Mouse (Mus musculus) erythroblast, adult 5-6 weeks (primary cell): Measurements from ENCODE around the gene Ctnnd2. TPM values are rescaled to one million over a fixed set of nuclear protein-coding genes. Genes with fewer than 3 reads are reported as not detected.
"Not testable (repeated sequence)": the region's sequence is repeated elsewhere in the genome, so short reads cannot be mapped to it uniquely, and the experiment has no call there.

Experiments used
- ATAC-seq: replicated peaks from 2 replicates; pipeline ENCODE4 v1.8.0; 2016; ENCODE audit warnings: moderate number of reproducible peaks, mild to moderate bottlenecking, moderate TSS enrichment, inconsistent platforms; ENCODE audit not compliant: poor library complexity, low FRiP score, severe bottlenecking
- total RNA-seq, 2 experiments: library from RNA; stranded (forward) in 1 of 2; stranded (reverse) in 1 of 2; fragments of 150-400 nt in 1 of 2; fragments of 200-764, 138-1000 nt in 1 of 2; gene quantifications; 2 replicates each; pipeline versions ENCODE4 v1.2.3 to v1.2.4; 2015 to 2017; ENCODE audit warnings: low replicate concordance in 2 of 2

Ctnnd2 gene
- total RNA-seq (2015; ENCODE audit: low replicate concordance) (1.7 TPM in 1 of 2 replicates, not detected in the other), total RNA-seq (2017; ENCODE audit: low replicate concordance) (not detected in 2 replicates)

DNA sequence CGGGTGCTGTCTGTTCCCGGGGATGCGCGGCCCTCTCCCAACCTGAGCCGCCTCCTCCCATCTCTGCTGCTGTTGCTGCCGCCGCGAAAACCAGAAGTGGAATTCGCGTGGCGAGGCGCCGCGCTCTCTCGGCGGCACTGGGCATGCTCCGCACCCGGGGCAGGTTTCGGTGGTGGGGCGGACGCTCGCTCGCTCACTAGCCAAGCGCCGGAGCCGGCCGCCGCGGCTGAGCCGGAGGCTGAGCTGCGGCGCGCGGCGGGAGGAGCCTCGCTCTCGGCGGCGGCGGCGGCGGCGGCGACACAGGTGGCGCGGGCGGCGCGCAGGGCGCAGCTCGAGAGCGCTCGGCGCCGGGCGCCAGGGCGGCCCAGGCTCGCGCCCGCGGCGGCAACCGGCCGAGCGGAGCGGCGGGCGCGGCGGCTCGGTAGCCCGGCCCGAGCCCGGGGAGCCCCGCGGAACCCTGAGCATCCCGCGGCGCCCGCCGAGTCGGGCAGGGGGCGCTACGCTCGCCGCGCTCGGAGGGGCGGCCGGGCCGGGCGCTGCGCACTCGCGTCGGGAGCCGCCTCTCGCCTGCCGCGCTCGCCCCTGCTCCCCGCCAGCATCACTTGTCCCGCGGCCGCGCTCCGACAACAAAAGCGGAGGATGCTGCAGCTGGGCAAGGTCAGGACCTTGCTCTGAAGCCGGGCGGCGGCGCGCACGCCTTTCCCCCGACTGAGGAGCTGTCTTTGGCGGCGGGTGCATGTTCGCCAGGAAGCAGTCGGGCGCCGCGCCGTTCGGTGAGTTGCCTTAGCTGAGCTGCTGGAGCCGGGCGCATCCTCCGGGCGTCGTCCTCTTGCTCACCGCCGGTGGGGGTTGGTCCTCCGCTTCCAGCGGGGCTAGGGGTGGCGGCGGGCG is at the start of gene Ctnnd2:
TSS of gene Ctnnd2 (plus strand) at position 203 of the 891 bp plus-strand sequence.
- no peak for ATAC-seq

DNA sequence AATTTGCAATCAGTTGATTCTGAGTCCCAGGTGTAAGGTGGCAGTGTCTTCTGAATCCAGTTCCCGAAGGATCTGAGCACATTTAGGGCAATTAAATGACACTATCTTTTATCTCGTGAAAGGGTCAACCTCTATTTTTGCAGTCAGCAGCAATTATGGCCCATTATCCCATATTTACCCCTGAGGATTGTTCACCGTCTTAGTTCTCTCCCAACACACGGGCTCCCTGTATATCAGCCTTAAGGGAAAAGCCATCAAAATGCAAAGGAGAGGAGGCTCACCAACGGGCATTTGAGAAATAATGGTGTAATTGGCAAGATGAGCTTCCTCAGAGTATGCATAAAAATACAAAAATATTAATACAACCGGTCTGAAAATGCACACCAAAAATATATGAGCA is 41.7 kb upstream of the Ctnnd2 start:
- ATAC-seq: no peak

DNA sequence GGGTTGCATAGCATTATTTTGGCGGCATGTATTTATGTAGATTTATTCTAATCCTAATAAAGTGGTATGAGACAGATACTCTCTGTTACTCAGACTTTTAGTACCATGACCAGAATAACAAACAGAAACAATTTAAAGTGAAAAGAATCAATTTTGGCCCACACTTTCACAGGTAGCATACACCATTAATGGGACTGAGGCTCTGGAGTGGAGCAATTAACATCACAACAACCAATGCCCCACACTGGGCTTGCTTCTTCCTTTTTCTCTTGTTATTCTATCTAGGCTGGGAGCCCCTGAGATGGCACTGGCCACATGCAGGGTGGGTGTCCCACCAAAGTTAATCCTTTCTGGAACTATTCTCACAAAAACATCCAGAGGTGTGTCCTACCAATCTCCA is 32.8 kb upstream of the Ctnnd2 start:
- not testable (repeated sequence) for ATAC-seq

DNA sequence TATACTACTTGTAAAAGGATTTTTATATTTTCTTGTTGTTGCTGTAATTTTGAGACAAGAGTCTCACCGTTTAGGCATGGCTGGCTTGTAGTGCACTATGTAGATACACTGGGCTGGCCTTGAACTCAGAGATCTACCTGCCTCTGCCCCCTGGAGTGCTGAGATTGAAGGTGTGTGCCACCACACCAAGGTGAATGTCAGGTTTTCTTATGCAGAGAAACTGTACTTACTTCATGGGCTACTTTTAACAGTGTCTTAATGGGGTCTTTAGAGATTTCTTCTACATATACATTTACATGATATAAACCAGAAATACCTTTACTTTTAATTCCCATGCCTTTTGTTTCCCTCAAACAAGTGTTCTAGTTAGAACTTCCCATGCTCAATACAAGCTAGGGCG is 27.0 kb upstream of the Ctnnd2 start:
- ATAC-seq: no peak

DNA sequence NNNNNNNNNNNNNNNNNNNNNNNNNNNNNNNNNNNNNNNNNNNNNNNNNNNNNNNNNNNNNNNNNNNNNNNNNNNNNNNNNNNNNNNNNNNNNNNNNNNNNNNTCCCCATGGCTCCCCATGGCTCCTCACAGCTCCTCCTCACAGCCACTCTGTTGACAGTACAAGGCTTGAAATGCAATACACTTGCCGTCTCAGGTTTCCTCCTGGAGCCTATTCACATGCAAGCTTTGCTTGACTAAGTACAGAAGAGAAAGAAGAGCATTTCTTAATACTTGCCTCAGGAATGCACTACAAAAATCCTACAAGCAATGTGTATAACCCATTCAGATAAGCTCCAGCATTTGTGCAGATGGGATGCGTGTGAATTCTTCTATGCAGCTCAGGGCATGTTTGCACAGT is 20.2 kb upstream of the Ctnnd2 start:
- ATAC-seq: no peak

DNA sequence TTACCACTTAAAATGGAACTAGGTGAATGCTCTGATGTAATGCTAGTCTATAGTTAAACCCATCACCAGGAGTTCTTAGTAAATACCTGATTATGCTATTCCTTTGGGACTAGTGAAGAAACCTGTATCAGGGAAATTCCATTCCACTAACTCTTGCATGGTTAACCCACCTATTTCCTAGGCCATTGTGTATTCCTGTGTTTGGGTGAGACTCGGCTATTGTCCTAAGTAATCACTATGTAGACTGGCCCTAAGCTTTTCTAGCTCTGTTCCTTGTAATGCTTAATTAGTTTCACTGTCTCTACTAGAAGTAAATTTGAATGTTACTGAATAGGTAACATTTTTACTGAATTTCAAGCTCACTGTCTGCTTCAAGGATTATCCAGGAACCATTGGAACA is 14.4 kb upstream of the Ctnnd2 start:
- no peak for ATAC-seq

DNA sequence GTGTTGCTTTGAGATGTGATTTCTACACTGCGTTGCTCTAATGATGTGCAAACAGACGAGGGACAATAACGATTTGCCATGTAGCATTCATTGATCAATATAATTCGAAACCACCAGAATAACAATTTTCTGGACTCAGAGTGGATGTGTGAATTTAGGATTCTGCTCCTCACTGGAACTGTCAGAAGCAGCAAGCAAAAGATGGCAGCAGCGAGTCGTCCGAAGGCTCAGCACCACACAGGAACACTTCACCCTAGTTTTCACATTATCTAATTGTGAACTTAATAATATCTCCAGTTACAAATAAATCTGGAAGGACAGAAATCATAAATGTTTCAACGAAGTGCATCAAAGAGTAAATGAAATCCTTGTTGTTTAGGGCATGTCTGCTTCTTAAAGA is 2.4 kb upstream of the Ctnnd2 start:
- ATAC-seq: no peak

DNA sequence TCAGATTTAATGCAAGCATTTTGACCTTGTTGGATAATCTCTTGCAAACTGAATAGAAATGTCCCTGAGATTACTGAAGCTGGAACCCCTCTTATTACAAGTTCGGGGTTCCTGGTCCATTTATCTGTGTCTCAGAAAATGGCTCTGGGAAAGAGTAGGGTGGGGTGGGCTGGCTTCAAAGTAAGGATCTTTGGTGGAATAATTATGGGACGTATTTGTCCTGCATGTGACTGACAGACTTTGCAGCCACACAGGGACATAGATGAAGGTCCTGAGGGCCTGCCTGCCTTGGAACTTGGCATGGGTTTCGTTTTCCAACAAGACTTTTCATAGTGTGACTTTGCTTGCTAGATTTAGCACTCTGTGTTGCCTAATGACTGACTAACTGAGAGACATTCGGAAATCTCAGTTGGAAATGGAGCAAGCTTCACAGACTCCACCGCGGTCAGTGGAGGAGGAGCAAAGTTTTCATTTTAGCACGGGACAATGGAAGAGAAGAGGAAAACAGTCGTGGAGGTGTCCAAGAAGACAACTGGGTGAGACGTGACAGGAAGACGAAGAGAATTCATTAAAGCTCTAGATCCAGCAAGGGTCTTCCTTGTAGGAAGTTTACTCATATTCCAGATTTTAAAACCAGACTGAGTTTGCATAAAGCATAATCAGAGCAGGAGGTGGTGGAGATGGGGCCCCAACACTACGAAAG is 749 bp upstream of the Ctnnd2 start:
- ATAC-seq: no peak

DNA sequence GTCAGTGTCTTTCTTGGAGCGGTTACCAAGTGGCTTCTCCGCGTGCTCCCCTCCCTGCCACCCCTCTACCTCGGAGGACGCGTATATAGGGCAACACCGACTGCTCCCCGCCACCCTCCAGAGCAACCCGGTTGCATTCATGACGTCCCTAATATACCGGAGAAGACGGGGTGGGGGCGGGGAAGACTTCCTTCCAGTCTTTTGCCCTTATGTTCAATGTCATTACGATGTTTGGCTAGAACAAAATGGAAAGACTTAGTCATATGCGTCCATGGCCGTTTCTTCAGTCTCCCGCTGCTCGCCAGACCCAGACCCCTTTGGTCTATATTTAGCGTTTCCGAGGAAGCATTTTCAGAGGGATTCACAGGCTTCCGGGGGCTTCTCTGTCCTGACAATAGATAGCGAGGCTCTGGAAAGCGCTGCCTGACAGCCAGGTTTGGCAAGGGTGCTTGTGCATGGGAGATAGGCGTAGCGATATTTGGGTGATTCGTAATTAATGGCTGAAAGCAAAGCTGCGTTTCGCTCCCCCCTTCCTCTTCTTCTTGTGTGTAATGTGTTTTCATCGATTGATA is 1.1 kb downstream of the Ctnnd2 start:
- no peak for ATAC-seq

DNA sequence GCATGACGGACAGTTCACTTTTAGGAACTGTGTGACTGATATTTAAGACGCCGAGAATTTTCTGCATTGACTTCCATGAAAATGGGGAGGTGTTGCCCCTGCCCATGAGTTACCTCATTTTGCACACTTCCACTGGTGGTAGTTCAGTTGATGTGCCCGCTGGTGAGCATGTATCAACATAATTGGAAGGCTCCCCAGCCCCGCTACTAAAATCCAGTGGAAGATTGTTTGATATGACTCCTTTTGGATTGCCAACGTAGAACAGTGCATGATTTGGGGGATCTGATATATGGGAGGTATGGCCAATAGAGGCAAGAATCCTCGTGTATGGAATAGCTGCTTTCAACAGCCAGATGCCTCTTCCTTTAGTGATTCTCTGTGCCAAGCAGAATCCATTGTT is 1.9 kb downstream of the Ctnnd2 start:
- ATAC-seq: no peak

DNA sequence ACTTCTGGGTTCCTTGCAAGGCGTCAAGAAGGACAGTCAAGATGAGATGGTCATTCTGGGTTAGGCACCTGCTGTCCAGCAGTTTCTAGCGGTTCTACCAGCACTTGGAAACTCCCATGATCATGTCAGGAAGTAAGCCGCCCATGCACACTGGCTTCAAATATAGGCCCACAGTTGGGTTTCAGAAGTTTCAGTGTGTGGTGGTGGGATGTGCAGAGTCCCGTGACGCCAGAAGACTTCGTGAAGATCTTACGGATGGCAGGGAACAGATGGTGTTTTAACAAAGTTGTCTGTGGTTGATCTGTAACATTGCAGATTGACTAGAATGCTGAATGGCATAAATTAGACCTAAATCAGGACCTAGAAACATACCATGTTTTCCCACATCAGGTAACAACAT is 11.6 kb downstream of the Ctnnd2 start:
- no peak for ATAC-seq

DNA sequence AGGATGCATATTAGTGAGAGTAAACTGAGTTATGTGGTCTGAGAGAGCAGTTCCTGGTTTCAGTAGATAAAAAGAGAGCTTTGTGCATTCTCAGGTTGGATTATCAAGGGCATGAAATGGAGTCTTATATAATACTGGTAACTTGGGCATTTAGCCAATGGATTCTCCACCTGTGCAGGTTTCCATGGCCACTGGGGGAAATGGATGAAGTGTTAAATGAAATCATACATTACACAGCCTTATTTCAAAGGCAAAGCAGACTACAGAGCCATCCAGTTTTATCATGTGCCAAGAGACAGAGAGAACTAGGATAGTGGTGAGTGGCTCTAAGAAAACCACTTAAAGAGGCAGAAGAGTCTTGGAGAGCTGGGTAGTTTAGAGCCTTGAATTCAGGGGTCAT is 18.5 kb downstream of the Ctnnd2 start:
- no peak for ATAC-seq

DNA sequence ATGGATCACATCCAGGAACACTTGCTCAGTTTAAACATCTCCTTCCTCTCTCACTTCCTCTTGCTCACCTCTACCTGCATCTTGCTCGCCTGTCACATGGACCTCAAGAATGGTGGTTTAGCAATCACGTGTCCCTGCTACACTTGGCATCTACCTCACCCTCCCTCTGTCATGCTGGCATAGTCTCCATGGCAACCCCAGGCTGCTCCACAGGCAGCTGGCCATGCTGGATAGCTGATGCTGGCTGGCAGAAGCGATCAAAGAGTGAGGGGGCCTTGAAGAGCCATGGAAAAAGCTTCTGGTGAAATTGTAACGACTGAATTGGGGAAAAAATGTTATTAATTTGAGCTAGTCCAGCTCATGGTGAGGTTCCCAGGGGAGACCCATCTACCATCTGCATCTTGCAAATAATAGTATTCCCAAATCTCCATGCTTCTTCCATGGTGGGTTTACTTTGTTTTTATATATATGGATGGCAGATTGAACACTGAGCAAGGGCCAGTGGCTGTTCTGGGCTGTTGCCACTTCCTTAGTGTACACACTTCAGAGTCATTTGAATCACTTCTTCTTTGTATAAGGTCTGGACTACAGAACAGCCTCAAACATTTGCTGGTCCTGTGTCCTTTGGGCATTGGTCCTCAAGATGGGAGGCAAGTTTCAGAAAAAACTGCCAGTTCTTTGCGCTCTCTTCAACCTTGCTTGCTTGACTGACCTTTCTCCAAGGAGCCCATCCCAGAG is 19.7 kb downstream of the Ctnnd2 start:
- no peak for ATAC-seq

DNA sequence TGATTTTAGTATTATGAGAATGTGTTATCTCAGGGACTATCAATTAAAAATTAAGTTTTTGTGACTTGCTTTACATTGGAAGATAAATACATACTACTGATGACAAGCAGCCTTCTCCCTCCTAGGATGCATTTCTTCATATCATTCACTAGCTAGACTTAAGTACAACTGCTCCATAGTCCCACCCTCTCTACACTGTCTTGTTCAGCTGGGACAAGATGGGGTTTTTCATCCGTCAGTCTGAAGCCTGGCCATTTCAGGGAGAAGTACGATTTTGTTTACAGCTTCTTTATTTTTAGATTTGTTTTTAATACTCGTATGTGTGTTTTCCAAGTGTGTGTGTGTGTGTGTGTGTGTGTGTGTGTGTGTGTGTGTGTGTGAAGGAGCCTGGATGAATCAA is 26.0 kb downstream of the Ctnnd2 start:
- ATAC-seq: no peak

DNA sequence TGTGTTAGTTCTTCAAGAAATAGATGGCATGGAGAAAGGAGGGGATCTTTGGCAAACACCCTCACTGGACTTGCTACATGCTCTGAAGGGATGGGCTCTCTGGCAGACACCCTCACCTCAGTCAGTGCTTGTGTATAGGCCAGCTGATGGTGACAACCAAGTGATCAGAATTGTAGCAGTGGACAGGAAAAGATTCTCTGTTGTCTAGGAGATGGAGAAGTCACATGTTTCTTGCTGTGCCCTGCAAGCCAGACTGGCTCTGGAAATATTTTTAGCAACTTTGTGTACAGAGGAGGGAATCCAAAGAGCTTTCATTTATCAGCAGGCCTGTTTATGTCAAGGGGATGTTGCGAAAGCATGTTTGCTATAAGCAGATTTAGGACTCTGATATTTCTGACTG is 27.4 kb downstream of the Ctnnd2 start:
- no peak for ATAC-seq

DNA sequence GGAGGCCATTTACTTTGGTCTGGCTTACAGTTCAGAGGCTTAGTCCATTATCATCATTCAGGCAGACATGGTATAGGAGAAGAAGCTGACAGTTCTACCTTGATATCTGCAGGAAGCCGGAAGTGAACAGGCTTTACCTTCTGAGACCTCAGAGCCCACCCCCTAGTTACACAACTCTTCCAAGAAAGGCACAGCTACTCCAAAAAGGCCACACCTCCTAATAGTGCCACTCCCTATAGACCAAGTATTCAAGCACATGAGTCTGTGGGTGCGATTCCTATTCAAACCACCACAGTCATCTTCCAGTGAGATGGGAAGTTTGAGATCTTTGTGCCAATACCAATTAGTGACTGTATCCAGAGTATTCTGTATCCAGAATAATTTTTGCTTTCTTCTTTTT is 28.8 kb downstream of the Ctnnd2 start:
- ATAC-seq: no peak

DNA sequence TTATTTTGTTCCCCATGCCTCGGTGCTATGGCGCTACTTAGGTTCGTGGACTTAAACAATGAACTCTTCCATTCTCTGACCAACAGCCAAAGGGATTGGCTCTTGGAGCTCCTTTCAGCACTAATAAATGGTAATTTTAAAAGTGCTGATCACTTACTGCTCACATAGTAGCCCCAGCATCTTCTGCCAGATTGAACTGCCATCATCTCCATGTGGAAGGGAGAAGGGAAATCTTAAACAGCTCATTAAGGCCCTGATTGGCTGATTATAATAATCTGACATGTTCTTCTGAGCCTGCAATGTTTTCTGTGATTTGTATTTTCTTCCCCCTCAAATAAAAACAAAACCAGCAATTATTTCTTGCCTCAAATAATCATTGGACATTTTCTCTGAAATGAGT is 29.2 kb downstream of the Ctnnd2 start:
- no peak for ATAC-seq

DNA sequence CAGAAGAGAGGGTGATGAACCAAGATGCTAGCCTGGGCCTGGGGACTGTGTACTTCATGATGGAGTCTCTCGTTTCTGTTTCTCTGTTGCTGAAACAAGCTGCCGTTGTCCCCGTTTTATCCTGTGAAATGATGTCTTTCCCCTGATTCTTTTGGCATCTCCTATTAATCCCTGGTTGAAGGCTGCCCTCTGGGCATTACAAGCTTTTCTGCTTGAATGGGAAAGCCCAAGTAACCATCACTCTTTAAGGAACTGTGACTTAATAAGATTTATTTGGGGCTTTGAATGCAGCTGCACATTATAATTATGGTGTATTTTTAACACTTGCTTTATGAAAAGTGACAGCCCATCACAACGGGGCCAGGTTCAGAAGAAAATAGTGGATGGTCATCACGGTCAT is 40.4 kb downstream of the Ctnnd2 start:
- no peak for ATAC-seq

DNA sequence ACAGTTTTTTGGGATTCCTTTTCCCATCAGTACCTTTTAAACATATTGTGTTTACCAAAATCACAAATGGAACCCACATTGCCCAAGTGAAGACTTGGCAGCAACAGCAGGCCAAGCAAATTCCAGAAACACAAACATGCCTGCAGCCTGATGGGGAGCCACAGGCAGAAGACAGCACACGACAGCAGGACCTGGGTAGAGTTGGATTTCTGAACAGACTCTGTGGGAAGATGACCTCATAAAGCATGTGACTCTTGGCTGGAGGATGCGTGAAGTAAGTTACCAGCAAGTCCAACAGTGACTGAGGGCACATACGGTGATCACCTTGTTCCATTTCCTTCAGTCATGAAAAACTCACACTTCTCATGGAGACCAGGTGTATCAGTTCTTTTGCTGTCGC is 43.5 kb downstream of the Ctnnd2 start:
- no peak for ATAC-seq

DNA sequence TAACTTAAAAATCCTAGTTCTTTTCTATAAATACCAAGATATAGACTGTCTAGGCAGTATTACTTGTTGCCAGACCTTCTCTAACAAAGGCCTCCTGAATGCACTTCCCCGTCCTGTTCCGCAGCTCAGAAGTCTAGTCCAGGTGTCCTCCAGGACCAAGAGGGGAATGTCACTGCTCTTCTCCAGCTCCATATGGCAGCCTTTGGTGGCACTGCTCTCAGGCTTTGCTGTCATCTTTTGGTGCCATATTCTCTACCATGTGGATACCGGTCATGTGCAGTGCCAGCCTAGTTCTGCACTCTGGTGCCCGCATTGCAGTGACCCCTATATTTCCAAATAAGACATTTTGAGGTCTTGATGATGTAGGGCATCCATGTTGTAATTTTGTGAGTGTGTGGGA is 56.7 kb downstream of the Ctnnd2 start:
- ATAC-seq: no peak
